Mouse (Mus musculus) liver, embryonic 14.5 days (tissue): ENCODE data around the gene Gyg. TPM values are rescaled to one million over a fixed set of nuclear protein-coding genes. Genes with fewer than 3 reads are reported as not detected.
A peak's percentile ranks its signal among the peaks of the same experiment; 100 is the strongest.

Experiments used
- ATAC-seq: fragments of 200-750 bp; cut with Nextera tagmentation; 2 replicates; pipeline ENCODE4 v1.8.0; 2017; ENCODE audit warnings: moderate number of reproducible peaks, mild to moderate bottlenecking, moderate library complexity; ENCODE audit not compliant: insufficient read depth
- DNase-seq, 3 experiments: peaks; one replicate each; pipeline ENCODE4 v3.0.0-alpha.2; 2012 to 2013; ENCODE audit warnings: low read depth in 3 of 3, low spot score in 3 of 3
- H3K27ac ChIP-seq: fragments of 300-500 bp; sonication (generic); 2 replicates; pipeline ENCODE4 v1.5.1; 2014; ENCODE audit warnings: moderate library complexity, mild to moderate bottlenecking, control low read depth, inconsistent platforms
- H3K27me3 ChIP-seq: fragments of 300-500 bp; sonication (generic); 2 replicates; pipeline ENCODE4 v1.6.1; 2014; ENCODE audit warnings: mild to moderate bottlenecking, low read length, moderate library complexity; ENCODE audit not compliant: control insufficient read depth, insufficient read depth
- H3K36me3 ChIP-seq: fragments of 300-500 bp; sonication (generic); replicated peaks from 2 replicates; pipeline ENCODE4 v1.6.1; 2014; ENCODE audit warnings: low read depth; ENCODE audit not compliant: control insufficient read depth, insufficient read depth
- H3K4me1 ChIP-seq, 2 experiments: fragments of 200-500 bp in 1 of 2; fragments of 300-500 bp in 1 of 2; sonication (generic) in 1 of 2; replicated peaks; 2 replicates each; pipeline ENCODE4 v1.6.1; 2012 to 2014; ENCODE audit warnings: antibody characterized with exemption in 1 of 2, inconsistent platforms in 1 of 2, low read length in 1 of 2; ENCODE audit not compliant: control insufficient read depth in 2 of 2, insufficient read depth in 2 of 2
- H3K4me2 ChIP-seq: fragments of 300-500 bp; sonication (generic); 2 replicates; pipeline ENCODE4 v1.6.1; 2014; ENCODE audit warnings: low read depth, mild to moderate bottlenecking, control low read depth, moderate library complexity
- H3K4me3 ChIP-seq, 2 experiments: fragments of 200-500 bp in 1 of 2; fragments of 300-500 bp in 1 of 2; sonication (generic) in 1 of 2; 2 replicates each; pipeline ENCODE4 v1.5.1; 2012 to 2014; ENCODE audit warnings: low read depth in 2 of 2, low read length in 2 of 2, mild to moderate bottlenecking in 2 of 2, control low read depth in 1 of 2, inconsistent platforms in 1 of 2, moderate library complexity in 1 of 2; ENCODE audit not compliant: insufficient read depth in 1 of 2
- H3K9ac ChIP-seq: fragments of 300-500 bp; sonication (generic); replicated peaks from 2 replicates; pipeline ENCODE4 v1.6.1; 2014; ENCODE audit warnings: mild to moderate bottlenecking, control low read depth, moderate library complexity
- H3K9me3 ChIP-seq: fragments of 300-500 bp; sonication (generic); 2 replicates; pipeline ENCODE4 v1.6.1; 2016; ENCODE audit warnings: low read length, mixed read lengths; ENCODE audit not compliant: control insufficient read depth
- CTCF ChIP-seq: IDR thresholded peaks from 2 replicates; pipeline ENCODE4 v1.5.1; 2016; ENCODE audit warnings: antibody characterized with exemption, low read depth, control low read depth
- EP300 ChIP-seq: IDR thresholded peaks from 2 replicates; pipeline ENCODE4 v1.6.1; 2016; ENCODE audit warnings: antibody characterized with exemption, low read depth
- WGBS: fragments of 180-500 bp; shearing (Covaris S2); extraction: QIAGEN DNeasy Blood & Tissue Kit; methylation state at CpG from one replicate; pipeline ENCODE4 v1.1.7; 2014; ENCODE audit not compliant: insufficient replicate concordance; 5-methylcytosine and 5-hydroxymethylcytosine counted together
- polyA plus RNA-seq, 2 experiments: library from polyadenylated mRNA; depleted of rRNA in 1 of 2; stranded (reverse) in 1 of 2; unstranded in 1 of 2; fragments of >200 nt; fragmentation: Nextera tagmentation in 1 of 2; extraction: Ambion mirVana in 1 of 2; gene quantifications; 2 replicates each; pipeline versions ENCODE4 v1.2.1 to v1.2.3; 2012 to 2014

Gyg gene
- polyA plus RNA-seq, 2 experiments: 11.2 to 22.5 TPM

- DNase-seq: no peak
- H3K4me2 ChIP-seq: no peak overlapping the region
- H3K27ac ChIP-seq: no peak overlapping the region
- no peak for ATAC-seq
- TF ChIP-seq CTCF (peak; percentile 33), EP300 (no peak)
- H3K27me3 ChIP-seq: no peaks in the 10 kb centered on the region
- no peaks in the 10 kb centered on the region for H3K36me3 ChIP-seq
- H3K9ac ChIP-seq: no peak overlapping the region
- no peak overlapping the region for H3K4me3 ChIP-seq
- WGBS: 73% methylated on average over 11 of the region's 11 CpGs
- H3K9me3 ChIP-seq: no peaks in the 10 kb centered on the region
- H3K4me1 ChIP-seq: no peaks in the 10 kb centered on the region
These were observed 78.7 kb downstream of the Gyg start for GRCm38 (mm10) chr3:20076145-20077053.

Other genes with a start within 250 kb of the Gyg start
- 3.6 and 8.5 TPM in 2 replicates for gene Cp, start 198.3 kb downstream of the Gyg start, polyA plus RNA-seq (2012; rRNA removed)
- gene Cp, start 198.3 kb downstream of the Gyg start, polyA plus RNA-seq (2014; fragmentation: Nextera tagmentation; extraction: Ambion mirVana): 12.0 and 19.0 TPM in 2 replicates
- gene Hps3, start 120.0 kb downstream of the Gyg start, polyA plus RNA-seq (2012; rRNA removed): 4.7 and 5.6 TPM in 2 replicates
- gene Hps3, start 120.0 kb downstream of the Gyg start, polyA plus RNA-seq (2014; fragmentation: Nextera tagmentation; extraction: Ambion mirVana): 4.9 and 5.3 TPM in 2 replicates
- 2.5 and 4.5 TPM in 2 replicates for gene Hltf, start 97.5 kb downstream of the Gyg start, polyA plus RNA-seq (2012; rRNA removed)
- gene Hltf, start 97.5 kb downstream of the Gyg start, polyA plus RNA-seq (2014; fragmentation: Nextera tagmentation; extraction: Ambion mirVana): 9.4 and 13.0 TPM in 2 replicates
- gene Cpa3, start 86.9 kb upstream of the Gyg start, polyA plus RNA-seq (2012; rRNA removed): 1.4 and 2.4 TPM in 2 replicates
- gene Cpa3, start 86.9 kb upstream of the Gyg start, polyA plus RNA-seq (2014; fragmentation: Nextera tagmentation; extraction: Ambion mirVana): 3.3 and 3.5 TPM in 2 replicates
- gene Cpb1, start 120.4 kb upstream of the Gyg start, polyA plus RNA-seq (2012; rRNA removed): 0.01 TPM in 2 replicates
- not detected in 2 replicates for gene Cpb1, start 120.4 kb upstream of the Gyg start, polyA plus RNA-seq (2014; fragmentation: Nextera tagmentation; extraction: Ambion mirVana)
- gene Agtr1b, start 211.9 kb upstream of the Gyg start, polyA plus RNA-seq (2012; rRNA removed): not detected in 2 replicates
- not detected in 2 replicates for gene Agtr1b, start 211.9 kb upstream of the Gyg start, polyA plus RNA-seq (2014; fragmentation: Nextera tagmentation; extraction: Ambion mirVana)